Mouse (Mus musculus) myocyte (in vitro differentiated cells): Measurements from ENCODE around the gene Npepps.

ENCODE experiments used
- POLR2A ChIP-seq: IDR thresholded peaks from one replicate; pipeline ENCODE4 v1.6.1; 2011; ENCODE audit warnings: low read depth, mild to moderate bottlenecking, control low read depth, moderate library complexity; ENCODE audit not compliant: insufficient read length
- TCF3 ChIP-seq: IDR thresholded peaks from one replicate; pipeline ENCODE4 v1.6.1; 2011; ENCODE audit warnings: low read depth, control low read depth; ENCODE audit not compliant: insufficient read length

- TF ChIP-seq TCF3: no peak
- TF ChIP-seq POLR2A: no peak
These were observed 99.4 kb downstream of the Npepps start for GRCm38 (mm10) chr11:97181061-97181460.
